Mouse (Mus musculus) heart, postnatal 0 days (tissue): ENCODE data around the gene Gm10750. TPM values are rescaled to one million over a fixed set of nuclear protein-coding genes. Genes with fewer than 3 reads are reported as not detected.
"Not testable (repeated sequence)": the region's sequence is repeated elsewhere in the genome, so short reads cannot be mapped to it uniquely, and the experiment has no call there.

ENCODE experiments used
- ATAC-seq: fragments of 200-750 bp; cut with Nextera tagmentation; 2 replicates; pipeline ENCODE4 v1.8.0; 2017; ENCODE audit warnings: low read depth, moderate number of reproducible peaks, moderate library complexity; ENCODE audit not compliant: insufficient read depth
- DNase-seq: peaks from one replicate; pipeline ENCODE4 v3.0.0-alpha.2; 2016; ENCODE audit warnings: low spot score
- H3K27ac ChIP-seq: fragments of 300-500 bp; sonication (generic); 2 replicates; pipeline ENCODE4 v1.5.1; 2014; ENCODE audit warnings: low read depth, mild to moderate bottlenecking
- H3K27me3 ChIP-seq: fragments of 300-500 bp; sonication (generic); 2 replicates; pipeline ENCODE4 v1.6.1; 2014; ENCODE audit warnings: low read length, mixed read lengths; ENCODE audit not compliant: control insufficient read depth, insufficient read depth
- H3K36me3 ChIP-seq: fragments of 300-500 bp; sonication (generic); replicated peaks from 2 replicates; pipeline ENCODE4 v1.6.1; 2014; ENCODE audit warnings: low read length, mixed read lengths; ENCODE audit not compliant: control insufficient read depth, insufficient read depth
- H3K4me1 ChIP-seq: fragments of 300-500 bp; sonication (generic); 2 replicates; pipeline ENCODE4 v1.6.1; 2014; ENCODE audit warnings: antibody characterized with exemption; ENCODE audit not compliant: control insufficient read depth, insufficient read depth
- H3K4me2 ChIP-seq: fragments of 300-500 bp; sonication (generic); 2 replicates; pipeline ENCODE4 v1.6.1; 2014; ENCODE audit warnings: low read depth, mild to moderate bottlenecking, low read length, moderate library complexity
- H3K4me3 ChIP-seq: fragments of 300-500 bp; sonication (generic); 2 replicates; pipeline ENCODE4 v1.5.1; 2014; ENCODE audit warnings: low read depth, low read length
- H3K9ac ChIP-seq: fragments of 300-500 bp; sonication (generic); replicated peaks from 2 replicates; pipeline ENCODE4 v1.6.1; 2014; ENCODE audit warnings: low read depth, low read length, mixed read lengths
- H3K9me3 ChIP-seq: fragments of 300-500 bp; sonication (generic); replicated peaks from 2 replicates; pipeline ENCODE4 v1.6.1; 2016; ENCODE audit warnings: low read length; ENCODE audit not compliant: control insufficient read depth
- CTCF ChIP-seq: IDR thresholded peaks from 2 replicates; pipeline ENCODE4 v1.5.1; 2016; ENCODE audit warnings: antibody characterized with exemption, control low read depth, low read depth
- EP300 ChIP-seq: IDR thresholded peaks from 2 replicates; pipeline ENCODE4 v1.6.1; 2016; ENCODE audit warnings: antibody characterized with exemption, low read depth
- WGBS: fragments of 180-500 bp; shearing (Covaris S2); extraction: QIAGEN DNeasy Blood & Tissue Kit; methylation state at CpG from one replicate; pipeline ENCODE4 v1.1.7; 2014; 5-methylcytosine and 5-hydroxymethylcytosine counted together
- polyA plus RNA-seq: library from polyadenylated mRNA; unstranded; fragments of >200 nt; fragmentation: Nextera tagmentation; extraction: Ambion mirVana; gene quantifications from 2 replicates; pipeline ENCODE4 v1.2.1, GENCODE M21; 2015
- total RNA-seq: library from RNA; depleted of rRNA; stranded (reverse); fragments of >200 nt; gene quantifications from 2 replicates; pipeline ENCODE4 v1.2.3, GENCODE M21; 2014; ENCODE audit warnings: low replicate concordance; rRNA removed

Gm10750 gene
- total RNA-seq (not detected in 2 replicates), polyA plus RNA-seq (not detected in 2 replicates)

GRCm38 (mm10) chr2:149017137-149017536, at the start of gene Gm10750:
Gene Gm10750 (minus strand): TSS chr2:149017237.
- not testable (repeated sequence) for H3K9ac ChIP-seq, H3K4me1 ChIP-seq, H3K27me3 ChIP-seq, H3K4me3 ChIP-seq, H3K36me3 ChIP-seq, H3K9me3 ChIP-seq, ATAC-seq, H3K27ac ChIP-seq, DNase-seq, H3K4me2 ChIP-seq
- 59% methylated on average over 5 of the region's 5 CpGs for WGBS

DNA sequence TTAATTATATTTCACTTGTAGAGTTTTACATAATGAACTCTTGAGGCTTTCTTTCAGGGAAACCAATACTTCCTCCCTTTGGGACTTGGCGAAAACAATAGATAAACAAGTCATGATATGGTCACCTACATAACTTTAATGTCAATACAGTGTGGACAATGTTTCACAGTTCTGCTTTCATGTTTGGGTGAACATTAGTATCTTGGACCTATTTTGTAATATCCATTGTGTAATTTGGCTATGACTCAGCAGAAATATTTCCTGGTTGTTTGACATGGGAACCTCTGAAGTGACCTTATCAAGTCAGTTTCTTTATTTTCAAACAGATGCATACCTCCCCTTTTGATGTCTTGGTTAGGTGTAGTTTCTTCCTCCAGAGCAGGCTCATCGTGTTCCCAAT, 12.2 kb downstream of the Gm10750 start:
- 61% methylated on average over 2 of the region's 2 CpGs for WGBS
- H3K27me3 ChIP-seq, result no peaks in the 10 kb centered on the region
- no peak overlapping the region for H3K9ac ChIP-seq
- H3K27ac ChIP-seq, result no peak overlapping the region
- H3K36me3 ChIP-seq, result no peaks in the 10 kb centered on the region
- 0 out of 2 replicates have a peak, but pooled peaks cover 6% of the 10 kb centered on the region for H3K9me3 ChIP-seq
- H3K4me1 ChIP-seq, result no peaks in the 10 kb centered on the region
- H3K4me2 ChIP-seq, result no peak overlapping the region
- no peak for DNase-seq
- H3K4me3 ChIP-seq, result no peak overlapping the region
- no peak for TF ChIP-seq EP300
- no peak for TF ChIP-seq CTCF
- no peak for ATAC-seq

GRCm38 (mm10) chr2:149003151-149003550, 13.9 kb downstream of the Gm10750 start, which contains the start of gene Gm1330:
Gene Gm1330 (minus strand): TSS chr2:149003251.
- ATAC-seq, result no peak
- H3K4me3 ChIP-seq, result no peak within 1 kb of the TSS

DNA sequence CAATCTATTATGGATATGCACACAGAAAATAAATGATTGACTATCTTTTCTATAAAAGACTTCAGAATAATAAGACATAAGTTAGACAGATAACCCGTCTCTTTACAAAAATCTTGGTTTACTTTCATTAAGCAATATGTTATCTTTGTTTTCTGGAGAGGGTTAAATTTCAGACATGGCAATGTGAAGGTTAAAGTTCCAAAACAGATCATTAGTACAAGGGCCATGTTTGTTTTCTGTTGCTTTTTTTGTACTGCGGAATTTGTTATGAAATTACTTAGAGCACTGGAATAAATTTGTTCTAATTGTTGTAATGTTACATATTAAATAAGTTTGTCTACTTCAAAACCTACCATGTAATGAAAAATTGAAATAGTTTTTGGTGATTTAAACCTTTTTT, 21.9 kb downstream of the Gm10750 start:
- ATAC-seq (no peak), DNase-seq (no peak)
- no peaks in the 10 kb centered on the region for H3K27me3 ChIP-seq
- H3K9ac ChIP-seq, result no peak overlapping the region
- no peak overlapping the region for H3K4me2 ChIP-seq
- H3K9me3 ChIP-seq, result no peaks in the 10 kb centered on the region
- WGBS, result 64% methylated on average over 2 of the region's 2 CpGs
- no peaks in the 10 kb centered on the region for H3K36me3 ChIP-seq
- TF ChIP-seq EP300 (no peak), CTCF (no peak)
- no peak overlapping the region for H3K4me3 ChIP-seq
- no peaks in the 10 kb centered on the region for H3K4me1 ChIP-seq
- H3K27ac ChIP-seq, result no peak overlapping the region

More at GRCm38 (mm10) chr2:149003151-149003550, 13.9 kb downstream of the Gm10750 start, which contains the start of gene Gm1330:
- no peaks in the 10 kb centered on the region for H3K4me1 ChIP-seq
- H3K9me3 ChIP-seq, result 0 out of 2 replicates have a peak, but pooled peaks cover 5% of the 10 kb centered on the region
- no peak for DNase-seq
- H3K36me3 ChIP-seq, result no peaks in the 10 kb centered on the region
- H3K27me3 ChIP-seq, result no peaks in the 10 kb centered on the region
- no peak within 1 kb of the TSS for H3K4me2 ChIP-seq
- no peak within 1 kb of the TSS for H3K27ac ChIP-seq
- TF ChIP-seq CTCF, result no peak
- TF ChIP-seq EP300, result no peak
- no peak within 1 kb of the TSS for H3K9ac ChIP-seq

Other genes starting within 250 kb of the Gm10750 start
- gene Cst11, start 245.7 kb downstream of the Gm10750 start, total RNA-seq, result not detected in 2 replicates
- not detected in 2 replicates for gene Cst11, start 245.7 kb downstream of the Gm10750 start, polyA plus RNA-seq
- not detected in 2 replicates for gene 8030411F24Rik, start 235.2 kb downstream of the Gm10750 start, total RNA-seq
- gene 8030411F24Rik, start 235.2 kb downstream of the Gm10750 start, polyA plus RNA-seq, result not detected in 2 replicates
- not detected in 2 replicates for gene Cst12, start 227.9 kb downstream of the Gm10750 start, total RNA-seq
- gene Cst12, start 227.9 kb downstream of the Gm10750 start, polyA plus RNA-seq, result not detected in 2 replicates
- gene Cst8, start 218.5 kb downstream of the Gm10750 start, total RNA-seq, result not detected in 2 replicates
- gene Cst8, start 218.5 kb downstream of the Gm10750 start, polyA plus RNA-seq, result not detected in 2 replicates
- not detected in 2 replicates for gene Cst13, start 197.2 kb downstream of the Gm10750 start, total RNA-seq
- not detected in 2 replicates for gene Cst13, start 197.2 kb downstream of the Gm10750 start, polyA plus RNA-seq
- 6.6 TPM in 1 of 2 replicates, not detected in the other for gene Cst9, start 182.1 kb downstream of the Gm10750 start, total RNA-seq
- 14.8 and 16.8 TPM in 2 replicates for gene Cst9, start 182.1 kb downstream of the Gm10750 start, polyA plus RNA-seq
- not detected in 2 replicates for gene 9230104L09Rik, start 152.2 kb downstream of the Gm10750 start, total RNA-seq
- 0.98 and 1.5 TPM in 2 replicates for gene 9230104L09Rik, start 152.2 kb downstream of the Gm10750 start, polyA plus RNA-seq
- gene Cst3, start 141.5 kb downstream of the Gm10750 start, total RNA-seq, result 499 and 550 TPM in 2 replicates
- 883 and 898 TPM in 2 replicates for gene Cst3, start 141.5 kb downstream of the Gm10750 start, polyA plus RNA-seq
- gene Gm1330, start 14.0 kb downstream of the Gm10750 start, total RNA-seq, result not detected in 2 replicates
- gene Gm1330, start 14.0 kb downstream of the Gm10750 start, polyA plus RNA-seq, result not detected in 2 replicates